Mouse (Mus musculus): ENCODE data around the gene Padi4. TPM values are rescaled to one million over a fixed set of nuclear protein-coding genes. Genes with fewer than 3 reads are reported as not detected.
A peak's percentile ranks its signal among the peaks of the same experiment; 100 is the strongest.

The Padi4 gene
- polyA plus RNA-seq (2017; shearing (Covaris generic)), result under 1 TPM in 1 of 2 experiments, not detected in 1; 0.56 TPM

DNA sequence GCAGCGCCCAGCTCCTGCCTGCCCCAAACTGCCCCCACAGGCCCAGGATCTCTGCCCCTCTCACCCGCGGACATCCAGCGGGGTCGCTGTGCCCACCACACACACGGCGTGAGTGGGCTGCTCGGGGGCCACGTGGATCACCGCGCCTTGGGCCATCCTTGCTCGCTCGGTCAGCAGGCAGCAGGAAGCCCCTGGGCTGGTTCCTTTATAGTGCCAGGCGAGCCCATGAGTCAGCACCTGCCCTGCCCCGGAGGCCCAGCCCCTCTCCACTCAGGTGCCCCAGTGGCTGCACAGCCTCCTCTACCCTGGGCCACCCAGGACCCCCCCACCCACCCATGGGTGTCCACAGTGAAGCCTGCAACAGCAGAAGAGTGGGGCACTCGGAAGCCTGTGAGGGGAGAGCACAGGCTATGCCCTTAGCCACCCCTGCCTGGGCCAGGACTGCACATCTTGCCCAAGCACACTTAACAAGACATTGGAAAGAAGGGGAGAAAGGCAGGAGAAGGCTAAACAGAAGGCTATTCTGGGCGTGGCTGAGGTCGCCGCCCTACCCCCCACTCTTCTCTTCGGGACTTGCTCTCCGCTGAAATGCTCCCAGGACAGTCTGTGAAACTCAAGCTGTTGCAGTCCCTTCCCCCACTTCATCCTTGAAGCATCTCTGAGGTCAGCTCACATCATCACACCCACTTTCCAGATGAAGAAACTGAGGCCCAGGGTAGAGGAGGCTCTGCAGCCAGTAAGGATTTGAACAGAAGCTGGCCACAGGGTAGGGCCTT is at the start of gene Padi4:
TSS of gene Padi4 (minus strand) at position 212 of the 776 bp plus-strand sequence.
- ATAC-seq, result no peak

DNA sequence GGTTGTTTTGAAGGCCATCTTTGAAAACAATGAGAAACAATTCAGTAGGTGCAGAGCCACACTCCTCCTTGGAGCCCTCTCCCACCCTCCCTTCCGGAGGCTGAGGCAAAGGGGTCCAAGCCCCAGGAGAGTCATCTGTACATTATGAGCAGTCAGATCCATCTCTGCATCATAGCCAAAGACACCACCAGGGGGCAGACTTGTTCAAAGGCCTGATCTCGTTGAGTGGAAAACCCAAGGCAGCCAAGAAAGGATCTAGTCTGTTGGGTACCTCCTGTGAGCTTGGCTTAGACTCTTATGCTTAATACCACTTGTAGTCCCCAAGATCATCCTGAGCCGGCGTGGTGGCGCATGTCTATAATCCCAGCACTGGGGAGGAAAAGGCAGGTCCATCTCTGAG is 48.0 kb upstream of the Padi4 start:
- ATAC-seq, result no peak

- ATAC-seq, result no peak
Measured at GRCm38 (mm10) chr4:140817413-140817812, 43.4 kb upstream of the Padi4 start.

DNA sequence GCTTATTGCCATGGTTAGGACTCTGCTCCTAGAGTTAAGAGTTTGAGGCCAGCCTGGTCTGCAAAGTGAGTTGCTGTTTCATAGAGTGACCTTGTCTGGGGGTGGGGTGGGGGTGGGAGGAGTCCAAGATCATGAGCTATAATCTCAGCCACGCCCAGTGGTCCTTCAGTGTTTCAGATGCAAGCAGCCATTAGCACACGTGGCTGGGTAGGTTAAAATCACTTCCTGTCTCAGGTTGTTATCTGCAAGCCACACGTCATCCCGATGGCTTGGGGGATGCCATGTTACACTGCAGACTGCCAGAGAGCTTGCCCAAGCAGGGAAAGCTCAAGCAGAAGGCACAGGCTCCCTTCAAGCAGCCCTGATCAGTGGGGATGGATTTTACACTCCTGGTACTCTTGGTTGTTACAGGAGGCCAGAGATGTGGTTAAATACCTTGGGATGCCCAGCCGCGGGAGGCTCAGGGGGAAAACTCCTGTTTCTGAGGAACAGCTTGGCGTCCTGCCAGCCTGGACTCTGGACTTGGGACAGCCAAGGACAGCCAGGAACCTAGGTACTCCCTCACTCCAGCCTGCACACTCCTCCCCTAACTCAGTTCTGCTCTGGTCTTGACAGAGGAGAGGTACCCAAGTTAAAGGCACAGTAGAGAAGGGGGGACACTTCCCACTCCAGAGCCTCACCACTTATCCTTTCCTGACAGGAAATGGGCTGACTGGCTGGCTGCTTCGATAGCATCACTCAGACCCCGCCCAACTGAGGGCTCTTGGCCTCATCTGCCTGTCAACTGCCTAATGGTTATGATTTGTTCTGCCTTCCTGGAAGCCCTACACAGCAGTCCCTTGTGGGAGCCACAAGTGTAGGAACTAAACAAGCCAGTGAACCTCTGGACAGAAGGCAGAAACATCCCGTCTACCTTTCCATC is 42.2 kb upstream of the Padi4 start:
- peak; percentile 62 for ATAC-seq

GRCm38 (mm10) chr4:140815496-140815895 is 41.5 kb upstream of the Padi4 start:
- ATAC-seq, result peak; percentile 69

- ATAC-seq, result peak; percentile 41
Measured at GRCm38 (mm10) chr4:140814241-140815225, 40.5 kb upstream of the Padi4 start.

DNA sequence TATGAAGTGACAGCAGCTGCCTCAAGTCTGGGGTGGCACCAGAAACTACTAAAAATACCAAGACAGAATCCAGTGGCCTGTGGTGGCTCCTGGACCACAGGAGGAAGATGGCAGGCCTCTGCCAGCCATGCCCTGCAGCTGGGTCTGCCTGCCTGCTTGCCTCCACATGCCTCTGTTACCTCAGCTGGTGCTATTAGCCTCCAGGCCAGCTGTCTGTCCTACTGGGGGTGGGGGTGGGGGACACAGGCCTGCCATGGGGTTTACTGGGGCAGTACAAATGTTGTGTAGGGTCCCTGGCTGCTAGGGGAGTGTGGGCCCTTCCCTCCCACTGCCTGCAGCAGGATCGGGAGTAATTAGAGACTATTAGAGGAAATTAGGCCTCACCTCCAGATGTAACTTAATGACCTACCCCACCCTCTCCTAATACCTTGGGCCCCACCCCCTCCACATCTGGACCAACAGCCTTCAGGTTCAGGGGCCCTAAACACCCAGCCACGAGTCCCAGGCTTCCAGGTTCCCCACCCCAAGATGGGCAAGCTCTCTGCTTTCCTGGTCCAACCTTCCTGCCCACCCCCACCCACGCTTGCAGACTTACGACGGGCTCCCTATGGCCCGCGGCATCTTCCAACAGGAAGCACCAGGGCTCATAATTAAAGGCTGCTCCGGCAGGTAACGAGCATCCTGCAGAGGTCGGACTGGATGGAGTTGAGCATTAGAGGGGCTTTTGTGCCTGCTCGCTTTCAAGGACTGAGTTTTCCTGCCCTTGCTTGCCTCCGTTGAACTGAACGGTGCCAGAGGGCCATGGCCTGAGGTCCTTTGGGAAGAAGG is 39.5 kb upstream of the Padi4 start:
- no peak for ATAC-seq

- no peak for ATAC-seq
Measured at GRCm38 (mm10) chr4:140812609-140813008, 38.6 kb upstream of the Padi4 start.

- ATAC-seq, result no peak
Measured at GRCm38 (mm10) chr4:140812191-140812590, 38.2 kb upstream of the Padi4 start.

DNA sequence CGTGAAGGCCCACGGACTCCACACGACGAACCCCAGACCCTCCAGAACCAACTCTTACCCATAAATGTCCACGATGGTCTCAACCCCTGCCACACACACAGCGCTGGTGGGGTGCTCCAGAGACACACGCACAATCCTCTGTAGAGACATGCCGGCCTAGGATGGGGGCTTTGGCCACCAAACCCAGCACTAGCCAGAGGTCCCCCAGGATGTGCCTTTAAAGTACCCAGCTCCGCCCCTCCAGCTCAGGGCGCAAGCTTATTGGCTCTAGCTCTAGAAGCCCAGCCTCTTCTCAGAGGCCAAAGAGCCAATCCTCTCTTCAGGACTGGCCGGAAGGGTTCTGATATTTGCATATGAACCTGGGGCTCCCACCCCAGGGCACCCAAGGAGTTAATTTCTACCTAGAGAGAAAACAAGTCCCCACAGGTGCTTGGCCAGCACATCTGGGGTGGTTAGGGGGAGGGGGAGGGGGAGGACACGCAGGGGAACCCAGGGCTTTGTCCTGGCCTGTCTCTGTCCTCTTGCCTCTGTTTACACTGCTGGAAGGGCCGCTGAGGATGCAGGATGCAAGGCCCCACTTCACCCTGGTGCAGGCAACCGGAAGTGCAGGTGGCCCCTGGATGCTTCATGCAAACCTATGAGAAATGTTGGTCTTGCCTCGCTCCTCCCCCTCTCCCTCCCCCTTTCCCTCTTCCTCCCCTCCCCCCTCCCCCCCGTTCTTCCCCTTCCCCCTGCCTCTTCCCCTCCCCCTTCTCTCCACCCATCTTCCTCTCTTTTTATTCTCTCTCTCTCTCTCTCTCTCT is 36.6 kb upstream of the Padi4 start, which contains the start of gene Padi3:
TSS of gene Padi3 (minus strand) at position 191 of the 803 bp plus-strand sequence.
- no peak for ATAC-seq

GRCm38 (mm10) chr4:140809118-140809517 is 35.1 kb upstream of the Padi4 start:
- ATAC-seq, result no peak

- ATAC-seq, result no peak
Measured at GRCm38 (mm10) chr4:140804601-140805000, 30.6 kb upstream of the Padi4 start.

GRCm38 (mm10) chr4:140801364-140801763 is 27.3 kb upstream of the Padi4 start:
- no peak for ATAC-seq

GRCm38 (mm10) chr4:140796786-140797185 is 22.8 kb upstream of the Padi4 start:
- ATAC-seq, result no peak

DNA sequence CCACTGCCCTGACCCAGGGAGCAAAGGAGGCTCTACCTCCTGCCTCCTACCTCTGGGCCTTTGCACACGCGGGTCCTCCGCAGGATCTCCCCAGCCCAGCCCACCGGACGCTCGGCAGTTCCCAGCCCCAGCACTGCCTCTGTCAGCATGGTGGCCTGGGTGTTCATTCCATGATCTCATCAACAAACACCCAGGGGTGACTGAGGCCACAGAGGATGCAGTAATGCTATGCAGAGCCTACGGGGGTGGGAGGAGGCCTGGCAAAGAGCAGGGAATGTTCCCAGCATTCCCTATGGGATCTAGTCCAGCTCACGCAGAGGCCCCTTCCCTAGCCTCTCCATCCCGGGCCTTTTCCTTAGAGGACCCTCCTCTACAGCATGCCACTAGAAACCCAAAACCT is 20.6 kb upstream of the Padi4 start:
- no peak for ATAC-seq

DNA sequence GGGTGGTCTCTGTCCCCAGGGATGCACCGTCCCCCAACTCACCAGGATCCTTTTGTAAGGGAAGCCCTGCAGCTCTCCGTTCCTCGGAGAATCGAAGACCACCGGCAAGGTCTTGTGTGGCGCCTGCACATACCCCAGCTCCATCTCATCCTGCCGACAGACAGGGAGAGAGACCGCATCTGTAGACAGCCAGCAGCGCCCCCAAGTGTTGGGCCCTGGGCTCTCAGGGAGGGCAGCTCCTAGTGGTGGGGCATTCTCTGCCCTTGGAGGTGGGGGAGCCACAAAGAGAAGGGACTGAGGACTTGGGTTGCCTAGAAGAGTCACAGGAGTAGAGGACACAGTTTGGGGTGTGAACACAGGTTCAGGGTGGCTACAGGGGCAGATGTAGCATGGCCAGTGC is 19.8 kb upstream of the Padi4 start:
- no peak for ATAC-seq

GRCm38 (mm10) chr4:140792584-140792983 is 18.5 kb upstream of the Padi4 start:
- ATAC-seq, result no peak

GRCm38 (mm10) chr4:140791071-140791470 is 17.0 kb upstream of the Padi4 start:
- no peak for ATAC-seq

DNA sequence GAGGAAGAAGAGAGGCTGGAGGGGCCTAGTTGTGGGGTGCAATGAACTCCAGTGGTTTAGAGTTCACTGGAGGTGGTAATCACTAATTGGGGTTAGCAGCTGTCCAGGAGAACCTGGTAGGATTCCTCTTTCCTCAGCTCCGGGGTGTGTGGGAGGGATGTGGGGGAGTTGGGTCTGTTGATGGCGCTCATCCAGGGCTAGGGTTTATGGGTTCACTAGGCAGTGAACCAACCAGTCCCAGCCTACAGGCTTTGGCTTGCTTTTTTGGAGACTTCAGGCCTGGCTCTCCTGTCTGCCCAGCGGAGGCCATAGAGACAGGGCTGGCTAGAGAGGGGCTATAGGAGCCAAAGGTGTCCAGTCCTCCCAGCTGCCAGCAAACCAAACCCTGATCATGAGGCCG is 15.9 kb upstream of the Padi4 start:
- no peak for ATAC-seq

GRCm38 (mm10) chr4:140788983-140789382 is 14.9 kb upstream of the Padi4 start:
- peak; percentile 46 for ATAC-seq

Measured in activated CD4-positive, CD25-positive, alpha-beta regulatory T cell, adult 4 months (primary cell).